Mouse (Mus musculus) macrophage (primary cell): Measurements from ENCODE around the gene A730009L09Rik. TPM values are rescaled to one million over a fixed set of nuclear protein-coding genes. Genes with fewer than 3 reads are reported as not detected.

Experiments
- H3K27ac ChIP-seq: fragments of 350-480 bp; formaldehyde crosslinking; 2 replicates; pipeline ENCODE4 v1.9.0; 2021
- H3K36me3 ChIP-seq: fragments of 350-480 bp; formaldehyde crosslinking; 2 replicates; pipeline ENCODE4 v1.9.0; 2021; ENCODE audit errors: inconsistent target
- H3K4me3 ChIP-seq: fragments of 350-480 bp; formaldehyde crosslinking; 2 replicates; pipeline ENCODE4 v1.9.0; 2021; ENCODE audit errors: inconsistent target
- H3K79me2 ChIP-seq: fragments of 350-480 bp; formaldehyde crosslinking; 2 replicates; pipeline ENCODE4 v1.9.0; 2021; ENCODE audit errors: inconsistent target
- WGBS: methylation state at CpG from one replicate; pipeline ENCODE4 v1.1.7; 2026; ENCODE audit warnings: inconsistent platforms; ENCODE audit not compliant: missing documents; 5-methylcytosine and 5-hydroxymethylcytosine counted together
- polyA plus RNA-seq: library from polyadenylated mRNA; stranded (reverse); fragments of 250-400 nt; gene quantifications from 3 replicates; pipeline ENCODE4 v1.2.4, GENCODE M21; 2018; ENCODE audit warnings: inconsistent platforms

A730009L09Rik gene
- polyA plus RNA-seq, 1 experiment from 2014 or later = not detected

- H3K4me3 ChIP-seq = no peak overlapping the region
- no peak overlapping the region for H3K27ac ChIP-seq
- WGBS = 24% methylated on average over 6 of the region's 11 CpGs
- H3K79me2 ChIP-seq = no peaks in the 10 kb centered on the region
- no peaks in the 10 kb centered on the region for H3K36me3 ChIP-seq
Observed at GRCm38 (mm10) chr16:84527375-84527774, 12.5 kb downstream of the A730009L09Rik start.

DNA sequence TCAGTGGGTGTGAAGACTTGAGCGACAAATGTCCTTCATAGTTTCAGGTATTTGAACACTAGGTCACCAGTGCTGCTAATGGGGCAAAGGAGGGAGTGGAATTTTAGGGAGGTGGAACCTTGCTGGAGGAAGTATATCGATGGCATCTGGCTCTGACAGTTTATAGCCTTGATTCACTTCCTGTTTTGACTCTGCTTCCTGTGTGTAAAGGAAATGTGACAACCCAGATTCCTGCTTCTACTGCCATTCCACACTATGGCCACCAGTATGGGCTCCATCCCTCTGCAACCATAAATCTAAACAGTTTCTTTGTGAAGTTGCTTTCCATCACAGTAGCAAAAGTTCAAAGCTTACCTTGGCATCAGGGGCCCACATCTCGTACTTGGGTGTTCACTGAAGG is 17.9 kb downstream of the A730009L09Rik start:
- Histone ChIP-seq H3K27ac (no peak overlapping the region), H3K79me2 (no peaks in the 10 kb centered on the region)
- WGBS = 71% methylated on average over 3 of the region's 3 CpGs

GRCm38 (mm10) chr16:84546059-84546458 is 31.1 kb downstream of the A730009L09Rik start:
- no peaks in the 10 kb centered on the region for H3K36me3 ChIP-seq
- H3K27ac ChIP-seq = no peak overlapping the region
- WGBS = 83% methylated on average over 4 of the region's 4 CpGs
- H3K79me2 ChIP-seq = no peaks in the 10 kb centered on the region
- no peak overlapping the region for H3K4me3 ChIP-seq

More for the DNA sequence above, 17.9 kb downstream of the A730009L09Rik start:
- no peaks in the 10 kb centered on the region for H3K36me3 ChIP-seq
- H3K4me3 ChIP-seq = no peak overlapping the region

- H3K79me2 ChIP-seq = no peaks in the 10 kb centered on the region
- H3K36me3 ChIP-seq = no peaks in the 10 kb centered on the region
- no peak overlapping the region for H3K27ac ChIP-seq
- 68% methylated on average over 8 of the region's 9 CpGs for WGBS
- no peak overlapping the region for H3K4me3 ChIP-seq
Observed at GRCm38 (mm10) chr16:84549122-84549521, 34.2 kb downstream of the A730009L09Rik start.

- Histone ChIP-seq H3K36me3 (no peaks in the 10 kb centered on the region), H3K27ac (no peak overlapping the region), H3K4me3 (no peak overlapping the region), H3K79me2 (no peaks in the 10 kb centered on the region)
- 77% methylated on average over 5 of the region's 5 CpGs for WGBS
Observed at GRCm38 (mm10) chr16:84550445-84550844, 35.5 kb downstream of the A730009L09Rik start.

DNA sequence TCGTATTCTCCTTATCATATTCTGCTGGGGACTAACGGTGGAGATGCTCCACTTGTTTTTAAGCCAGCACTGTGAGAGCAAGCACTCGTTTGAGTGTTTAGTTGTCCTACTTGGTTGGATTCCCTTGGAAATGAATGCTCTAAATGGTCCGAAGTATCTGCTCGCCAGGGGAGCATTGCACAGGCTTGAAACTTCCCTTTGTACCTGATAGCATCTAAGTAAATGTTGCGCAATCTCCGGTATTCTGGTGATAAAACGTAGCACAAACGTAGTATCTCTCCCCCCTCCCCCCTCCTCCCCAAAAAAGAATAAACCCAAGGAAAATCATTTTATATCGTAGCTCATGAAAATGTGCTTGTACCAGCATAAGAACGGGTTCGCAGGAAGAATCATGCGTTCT is 39.1 kb downstream of the A730009L09Rik start:
- Histone ChIP-seq H3K4me3 (no peak overlapping the region), H3K27ac (no peak overlapping the region), H3K36me3 (no peaks in the 10 kb centered on the region), H3K79me2 (no peaks in the 10 kb centered on the region)
- WGBS = 52% methylated on average over 13 of the region's 13 CpGs

- 69% methylated on average over 20 of the region's 20 CpGs for WGBS
- no peak overlapping the region for H3K27ac ChIP-seq
- H3K4me3 ChIP-seq = no peak overlapping the region
- no peaks in the 10 kb centered on the region for H3K79me2 ChIP-seq
- H3K36me3 ChIP-seq = no peaks in the 10 kb centered on the region
Observed at GRCm38 (mm10) chr16:84558113-84558917, 43.4 kb downstream of the A730009L09Rik start.

DNA sequence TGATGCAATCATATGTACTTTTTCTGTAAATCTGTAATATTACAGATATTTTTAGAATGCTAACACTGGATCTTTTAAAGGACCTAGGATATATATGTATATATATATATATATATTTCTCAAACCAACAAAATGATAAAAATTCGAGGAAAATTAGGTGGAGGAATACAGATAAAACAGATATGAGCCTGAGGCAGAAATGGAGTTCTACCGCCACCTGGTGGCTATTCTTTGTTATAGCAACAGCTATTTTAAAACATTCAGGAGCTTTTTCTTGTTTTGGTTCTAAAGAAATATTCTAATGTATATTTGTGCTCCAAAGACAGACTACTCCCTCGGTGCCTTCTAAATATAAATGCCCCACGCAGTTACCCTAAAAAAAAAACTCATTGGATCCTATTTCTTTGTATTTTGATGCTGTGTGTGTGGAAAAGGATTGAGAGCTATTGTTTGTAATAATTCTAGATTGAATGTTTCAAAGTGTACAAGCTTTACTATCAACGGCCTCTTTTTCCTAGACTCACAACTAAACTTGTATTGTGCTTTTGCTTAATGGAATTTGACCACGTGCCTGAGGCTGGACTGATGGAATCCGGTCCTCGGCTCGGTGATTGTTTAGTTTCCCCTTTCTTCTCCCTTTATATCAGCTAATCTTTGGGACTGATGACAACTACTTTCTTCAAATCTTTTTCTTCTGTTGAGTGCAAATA is 44.8 kb downstream of the A730009L09Rik start:
- 33% methylated on average over 9 of the region's 9 CpGs for WGBS
- no peak overlapping the region for H3K4me3 ChIP-seq
- no peak overlapping the region for H3K27ac ChIP-seq
- no peaks in the 10 kb centered on the region for H3K79me2 ChIP-seq
- no peaks in the 10 kb centered on the region for H3K36me3 ChIP-seq

GRCm38 (mm10) chr16:84560279-84560602 is 45.3 kb downstream of the A730009L09Rik start:
- Histone ChIP-seq H3K36me3 (no peaks in the 10 kb centered on the region), H3K27ac (no peak overlapping the region), H3K4me3 (no peak overlapping the region), H3K79me2 (no peaks in the 10 kb centered on the region)
- WGBS = 92% methylated on average over 7 of the region's 7 CpGs

Other genes with a start within 250 kb of the A730009L09Rik start
- gene Mrpl39, start 220.6 kb downstream of the A730009L09Rik start, polyA plus RNA-seq = 16.2 to 30.4 TPM (median 24.0 TPM) in 3 replicates